Mouse (Mus musculus) thymus, adult 2 months (tissue): ENCODE results near the gene Glis3.

ENCODE experiments used
- CTCF ChIP-seq: fragments of 200-500 bp; IDR thresholded peaks from 2 replicates; pipeline ENCODE4 v1.5.1; 2012; ENCODE audit warnings: mild to moderate bottlenecking, control low read depth, low read length, moderate library complexity, borderline replicate concordance; ENCODE audit not compliant: control insufficient read depth, poor library complexity, insufficient read depth; ENCODE audit errors: extremely low read depth
- POLR2A ChIP-seq: fragments of 200-500 bp; IDR thresholded peaks from 2 replicates; pipeline ENCODE4 v1.6.1; 2012; ENCODE audit warnings: mild to moderate bottlenecking, low read length, control low read depth, moderate library complexity; ENCODE audit not compliant: control insufficient read depth, poor library complexity, insufficient read depth; ENCODE audit errors: extremely low read depth

DNA sequence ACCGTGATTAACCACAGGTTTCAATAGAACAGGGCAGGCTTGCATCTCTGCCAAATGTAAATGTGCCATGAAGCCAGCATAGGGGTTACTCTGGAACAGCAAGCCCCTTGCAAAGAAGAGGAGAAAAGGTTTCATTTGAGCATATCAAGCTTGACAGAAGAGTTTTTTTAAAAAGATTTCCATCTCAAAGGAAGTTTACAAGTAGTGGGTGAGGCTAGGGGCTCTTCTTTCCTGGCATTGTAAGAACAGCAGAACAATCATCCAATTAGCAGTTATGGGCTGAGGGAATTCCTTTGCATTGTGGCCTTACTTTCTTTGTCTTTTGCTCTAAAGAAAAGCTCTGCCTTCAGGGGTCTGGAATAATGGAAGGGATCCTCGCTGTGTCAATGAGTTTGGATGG, 113.3 kb downstream of the Glis3 start:
- TF ChIP-seq CTCF (no peak), POLR2A (no peak)
